Mouse (Mus musculus) intestine, embryonic 15.5 days (tissue): ENCODE data around the gene Tigd3. TPM values are rescaled to one million over a fixed set of nuclear protein-coding genes. Genes with fewer than 3 reads are reported as not detected.
A peak's percentile ranks its signal among the peaks of the same experiment; 100 is the strongest.

ENCODE experiments used
- ATAC-seq: fragments of 200-750 bp; cut with Nextera tagmentation; 2 replicates; pipeline ENCODE4 v1.8.0; 2017; ENCODE audit warnings: moderate TSS enrichment, moderate library complexity
- H3K27ac ChIP-seq: fragments of 300-500 bp; sonication (generic); 2 replicates; pipeline ENCODE4 v1.5.1; 2015; ENCODE audit warnings: mild to moderate bottlenecking, inconsistent platforms
- H3K27me3 ChIP-seq: fragments of 300-500 bp; sonication (generic); replicated peaks from 2 replicates; pipeline ENCODE4 v1.6.1; 2015; ENCODE audit warnings: inconsistent platforms
- H3K36me3 ChIP-seq: fragments of 300-500 bp; sonication (generic); 2 replicates; pipeline ENCODE4 v1.6.1; 2015; ENCODE audit warnings: inconsistent platforms
- H3K4me1 ChIP-seq: fragments of 300-500 bp; sonication (generic); replicated peaks from 2 replicates; pipeline ENCODE4 v1.6.1; 2015; ENCODE audit warnings: inconsistent platforms
- H3K4me2 ChIP-seq: fragments of 300-500 bp; sonication (generic); replicated peaks from 2 replicates; pipeline ENCODE4 v1.6.1; 2015; ENCODE audit warnings: mild to moderate bottlenecking, inconsistent platforms
- H3K4me3 ChIP-seq: fragments of 300-500 bp; sonication (generic); replicated peaks from 2 replicates; pipeline ENCODE4 v1.5.1; 2015; ENCODE audit warnings: inconsistent platforms
- H3K9ac ChIP-seq: fragments of 300-500 bp; sonication (generic); 2 replicates; pipeline ENCODE4 v1.6.1; 2015; ENCODE audit warnings: inconsistent platforms
- H3K9me3 ChIP-seq: fragments of 300-500 bp; sonication (generic); 2 replicates; pipeline ENCODE4 v1.6.1; 2016; ENCODE audit warnings: inconsistent platforms
- WGBS: fragments of 180-500 bp; shearing (Covaris S2); methylation state at CpG from one replicate; pipeline ENCODE4 v1.1.7; 2015; 5-methylcytosine and 5-hydroxymethylcytosine counted together
- polyA plus RNA-seq: library from polyadenylated mRNA; unstranded; fragments of >200 nt; fragmentation: Nextera tagmentation; extraction: Ambion mirVana; gene quantifications from 2 replicates; pipeline ENCODE4 v1.2.1, GENCODE M21; 2015

The Tigd3 gene
- polyA plus RNA-seq, 1 experiment from 2014 or later, result 2.7 TPM

DNA sequence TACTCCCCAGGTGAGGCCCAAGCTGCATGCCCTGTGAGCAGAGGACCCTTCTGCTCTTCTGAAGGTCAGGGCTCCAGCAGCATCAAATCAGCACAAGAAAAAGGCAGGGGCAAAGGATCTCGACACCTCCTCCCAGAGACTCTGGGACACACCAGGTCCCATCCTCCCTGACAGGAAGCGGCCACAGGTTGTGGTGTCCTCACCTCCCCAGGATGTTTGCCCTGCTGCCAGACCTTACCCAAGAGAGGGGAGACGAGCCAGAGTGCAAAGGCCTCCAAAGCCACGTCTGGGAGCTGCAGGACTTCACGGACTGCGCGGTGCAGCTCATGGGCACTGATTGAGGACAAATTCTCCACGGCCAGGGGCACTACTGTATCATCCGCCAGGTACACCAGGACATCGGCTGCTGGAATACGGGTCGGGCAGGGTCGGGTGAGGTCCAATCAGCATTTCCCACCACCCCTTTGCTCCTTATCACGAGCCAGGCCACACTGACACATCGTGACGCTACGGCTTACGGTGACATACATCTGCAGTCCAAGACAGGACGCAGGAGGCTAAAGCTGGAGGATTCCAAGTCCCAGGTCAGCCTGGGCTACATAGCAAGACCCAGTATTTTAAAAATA, 20.9 kb downstream of the Tigd3 start:
- peak overlapping the region; percentile 22; the same call in 1 of the 2 replicates for H3K4me2 ChIP-seq

DNA sequence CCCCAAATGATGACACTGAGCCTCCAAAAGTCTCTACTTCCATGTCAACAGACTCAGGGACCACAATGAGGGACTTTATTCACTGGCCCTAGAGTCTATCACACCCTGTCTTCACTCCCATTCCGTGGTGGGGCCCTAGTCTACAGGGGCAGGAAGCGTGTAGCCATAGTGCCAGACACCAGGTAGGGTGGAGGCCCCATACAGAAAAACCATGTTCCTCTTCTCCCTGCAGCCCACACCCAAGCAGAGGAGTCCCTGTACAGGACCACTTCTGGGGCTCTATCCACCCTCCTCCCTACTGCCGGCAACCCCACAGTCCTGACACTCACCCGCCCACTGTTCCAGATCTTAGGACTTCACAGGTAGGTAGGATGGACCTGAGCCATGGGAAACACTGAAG, 21.4 kb downstream of the Tigd3 start:
- 82% methylated on average over 4 of the region's 4 CpGs for WGBS
- Histone ChIP-seq H3K4me1 (peaks cover 43% of the 10 kb centered on the region), H3K36me3 (peaks cover 18% of the 10 kb centered on the region), H3K9ac (no peak overlapping the region), H3K4me2 (no peak overlapping the region), H3K4me3 (no peak overlapping the region), H3K9me3 (no peaks in the 10 kb centered on the region), H3K27ac (no peak overlapping the region), H3K27me3 (no peaks in the 10 kb centered on the region)
- ATAC-seq, result no peak

More for the DNA sequence above, 20.9 kb downstream of the Tigd3 start:
- Histone ChIP-seq H3K9me3 (no peaks in the 10 kb centered on the region), H3K36me3 (peaks cover 18% of the 10 kb centered on the region), H3K27me3 (no peaks in the 10 kb centered on the region), H3K27ac (no peak overlapping the region), H3K4me3 (no peak overlapping the region), H3K4me1 (peaks cover 44% of the 10 kb centered on the region), H3K9ac (no peak overlapping the region)
- ATAC-seq, result no peak
- WGBS, result 83% methylated on average over 19 of the region's 19 CpGs

DNA sequence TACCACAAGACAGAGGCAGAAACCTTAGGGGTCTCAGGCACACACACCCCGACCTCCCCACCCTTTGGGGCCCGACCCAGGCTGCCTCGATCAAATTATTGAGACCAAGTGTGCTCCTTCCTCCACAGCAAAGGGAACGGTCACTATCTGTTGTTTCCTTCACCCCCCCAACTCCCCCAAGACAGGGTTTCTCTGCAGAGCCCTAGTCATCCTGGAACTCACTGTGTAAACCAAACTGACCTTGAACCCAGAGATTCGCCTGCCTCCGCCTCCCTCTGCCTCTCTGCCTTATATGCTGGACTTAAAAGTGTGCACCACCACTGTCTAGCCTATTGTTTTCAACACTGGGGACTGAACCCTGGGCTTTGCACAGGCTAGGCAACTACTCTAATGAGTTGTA, 22.3 kb downstream of the Tigd3 start:
- Histone ChIP-seq H3K27me3 (no peaks in the 10 kb centered on the region), H3K9me3 (no peaks in the 10 kb centered on the region), H3K4me2 (peak overlapping the region; percentile 46), H3K36me3 (peaks cover 18% of the 10 kb centered on the region), H3K27ac (peak overlapping the region; percentile 67), H3K9ac (0 out of 2 replicates have a peak overlapping the region, but pooled peaks have one; percentile 20), H3K4me1 (peaks cover 43% of the 10 kb centered on the region), H3K4me3 (no peak overlapping the region)
- no peak for ATAC-seq
- 39% methylated on average over 6 of the region's 6 CpGs for WGBS

DNA sequence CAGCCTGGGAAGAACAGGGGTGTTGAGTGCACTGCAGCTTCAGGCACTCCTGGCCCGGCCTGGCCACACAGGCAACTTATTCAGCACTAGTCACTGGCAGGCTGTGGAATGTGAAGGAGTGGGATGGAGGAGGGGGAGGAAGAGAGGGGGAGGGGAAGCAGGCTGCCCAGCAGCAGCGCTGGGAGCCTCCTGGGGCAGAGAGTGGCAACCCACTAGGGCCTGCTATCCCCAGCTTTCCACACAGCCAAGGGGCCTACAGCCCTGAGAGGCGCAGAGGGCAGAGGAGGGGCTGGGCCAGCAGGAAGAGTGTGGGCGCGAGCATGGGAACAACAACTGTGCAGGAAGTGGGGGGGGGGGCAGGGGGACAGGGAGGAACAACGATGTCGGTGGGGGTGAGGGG, 22.7 kb downstream of the Tigd3 start:
- Histone ChIP-seq H3K9ac (0 out of 2 replicates have a peak overlapping the region, but pooled peaks have one; percentile 20), H3K27me3 (no peaks in the 10 kb centered on the region), H3K9me3 (no peaks in the 10 kb centered on the region), H3K36me3 (peaks cover 18% of the 10 kb centered on the region), H3K27ac (peak overlapping the region; percentile 67), H3K4me3 (no peak overlapping the region), H3K4me2 (peak overlapping the region; percentile 46), H3K4me1 (peaks cover 43% of the 10 kb centered on the region)
- 12% methylated on average over 7 of the region's 7 CpGs for WGBS
- ATAC-seq, result peak; percentile 38

DNA sequence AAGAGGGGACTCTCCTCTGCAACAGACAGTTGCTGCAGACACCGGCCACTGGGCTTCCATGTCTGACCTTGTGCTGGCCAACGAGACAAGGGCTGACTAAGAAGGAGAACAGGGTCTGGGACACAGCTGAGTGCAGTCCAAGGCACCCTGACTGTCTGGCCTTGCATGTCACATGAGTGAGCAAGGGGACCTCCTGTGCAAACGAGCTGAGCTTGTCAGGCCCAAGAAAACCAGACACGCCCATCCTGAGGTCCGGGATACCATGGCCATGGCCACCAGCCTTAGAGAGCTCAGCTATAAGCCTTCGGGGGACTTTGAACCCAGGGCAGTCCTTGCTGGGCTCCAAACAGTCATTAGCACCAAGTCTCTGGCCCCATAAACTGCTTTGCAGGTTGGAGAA, 25.9 kb downstream of the Tigd3 start:
- no peaks in the 10 kb centered on the region for H3K27me3 ChIP-seq
- no peak overlapping the region for H3K9ac ChIP-seq
- H3K27ac ChIP-seq, result 0 out of 2 replicates have a peak overlapping the region, but pooled peaks have one; percentile 13
- H3K9me3 ChIP-seq, result no peaks in the 10 kb centered on the region
- peak; percentile 67 for ATAC-seq
- WGBS, result 72% methylated on average over 6 of the region's 6 CpGs
- no peak overlapping the region for H3K4me2 ChIP-seq
- H3K36me3 ChIP-seq, result peaks cover 33% of the 10 kb centered on the region
- no peak overlapping the region for H3K4me3 ChIP-seq
- peaks cover 26% of the 10 kb centered on the region for H3K4me1 ChIP-seq

DNA sequence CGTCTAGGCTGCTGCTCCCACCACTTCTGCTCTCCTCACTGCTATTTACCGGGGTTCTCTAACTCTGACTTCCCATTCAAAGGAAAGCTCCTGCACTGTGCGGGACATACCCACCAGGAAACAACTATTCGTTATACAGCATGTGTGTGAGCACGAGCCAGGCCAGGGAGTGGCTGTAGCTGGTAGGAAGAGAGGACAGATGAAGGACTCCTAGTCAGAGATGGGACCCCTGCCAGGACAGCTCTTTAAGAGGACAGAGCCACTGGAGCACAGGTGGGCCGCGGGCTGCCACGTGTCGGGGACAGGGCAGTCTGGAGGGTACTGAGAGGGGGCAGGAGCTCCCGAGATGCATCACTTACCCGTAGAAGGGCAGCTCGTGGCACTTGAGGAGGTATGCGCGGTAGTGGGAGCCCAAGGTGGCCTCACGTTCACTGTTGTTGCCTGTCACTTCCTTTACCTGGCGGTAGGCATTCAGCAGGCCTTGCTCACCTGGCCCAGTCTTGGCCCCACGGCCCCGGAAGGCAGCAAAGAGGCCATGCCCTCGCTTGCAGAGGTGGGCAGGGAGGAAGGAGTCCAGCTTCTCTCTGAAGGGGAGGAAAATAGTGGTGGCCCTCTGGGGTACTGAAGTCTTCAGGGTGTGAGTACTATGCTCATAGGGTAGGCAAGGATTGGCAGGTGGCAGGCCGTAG, 29.1 kb downstream of the Tigd3 start:
- Histone ChIP-seq H3K27ac (no peak overlapping the region), H3K4me2 (no peak overlapping the region), H3K4me1 (peaks cover 4% of the 10 kb centered on the region; the same call in 1 of the 2 replicates), H3K36me3 (peaks cover 49% of the 10 kb centered on the region), H3K4me3 (no peak overlapping the region), H3K9me3 (no peaks in the 10 kb centered on the region), H3K27me3 (no peaks in the 10 kb centered on the region), H3K9ac (no peak overlapping the region)
- WGBS, result 90% methylated on average over 20 of the region's 20 CpGs
- no peak for ATAC-seq

DNA sequence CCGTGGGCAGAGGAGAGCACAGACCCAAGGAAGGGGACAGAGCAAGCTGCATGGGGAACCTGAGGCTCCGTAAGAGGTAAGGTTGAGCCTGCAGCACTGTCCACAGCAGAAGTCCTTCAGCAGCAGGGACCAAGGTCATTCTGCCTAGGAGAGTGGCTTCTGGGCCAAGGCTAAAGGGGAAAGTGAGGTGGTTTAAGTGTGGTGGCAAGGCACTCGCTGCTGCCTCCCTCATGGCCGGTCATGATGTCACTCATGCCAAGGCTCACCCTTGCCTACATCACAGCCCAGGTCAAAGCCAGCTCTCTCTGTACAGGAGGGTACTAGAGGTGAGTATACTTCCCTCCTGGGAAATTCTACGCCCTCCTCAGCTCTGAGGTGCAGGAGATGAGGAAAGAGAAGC, 30.2 kb downstream of the Tigd3 start:
- no peak overlapping the region for H3K4me2 ChIP-seq
- no peak overlapping the region for H3K9ac ChIP-seq
- no peak overlapping the region for H3K27ac ChIP-seq
- H3K4me1 ChIP-seq, result peaks cover 4% of the 10 kb centered on the region; the same call in 1 of the 2 replicates
- no peaks in the 10 kb centered on the region for H3K27me3 ChIP-seq
- 92% methylated on average over 5 of the region's 5 CpGs for WGBS
- no peak overlapping the region for H3K4me3 ChIP-seq
- no peak for ATAC-seq
- no peaks in the 10 kb centered on the region for H3K9me3 ChIP-seq
- H3K36me3 ChIP-seq, result peaks cover 45% of the 10 kb centered on the region

DNA sequence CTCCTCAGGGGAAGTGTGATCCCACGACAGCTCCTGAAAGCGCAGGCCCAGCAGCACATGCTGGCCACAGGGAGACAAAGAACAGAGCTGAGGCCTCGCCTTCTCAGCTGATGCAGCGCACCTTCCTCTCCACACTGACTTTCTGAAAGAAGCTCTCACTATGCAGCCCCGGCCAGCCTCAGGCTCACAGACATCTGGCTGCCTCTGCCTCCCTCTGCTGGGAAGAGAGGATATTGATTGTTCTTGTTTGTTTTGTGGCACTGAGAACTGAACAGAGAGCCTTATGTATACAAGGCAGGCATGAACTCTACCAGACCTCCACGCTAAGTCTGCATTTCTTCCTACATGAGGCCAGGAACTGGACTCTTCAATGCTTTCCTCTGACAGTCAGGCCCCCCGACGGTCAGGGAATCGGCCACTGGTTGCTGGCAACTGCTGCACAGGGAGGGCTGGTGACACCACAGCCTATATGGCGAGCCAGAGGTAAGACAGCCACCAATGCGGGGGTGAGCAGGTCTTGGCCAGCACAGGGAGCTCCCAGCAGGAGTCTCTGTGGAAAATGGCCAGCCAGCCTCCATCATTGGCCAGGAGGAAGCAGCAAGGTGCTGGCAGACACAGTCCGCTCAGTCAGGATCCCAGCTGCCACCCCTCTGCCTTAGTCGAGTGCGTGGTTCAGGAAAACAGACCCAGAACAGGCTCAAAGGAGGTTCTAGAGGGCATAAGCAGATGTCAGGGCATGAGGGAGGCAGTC, 31.4 kb downstream of the Tigd3 start:
- Histone ChIP-seq H3K4me1 (no peaks in the 10 kb centered on the region), H3K9me3 (no peaks in the 10 kb centered on the region), H3K27me3 (no peaks in the 10 kb centered on the region), H3K36me3 (peaks cover 49% of the 10 kb centered on the region), H3K9ac (no peak overlapping the region), H3K27ac (no peak overlapping the region), H3K4me3 (no peak overlapping the region), H3K4me2 (no peak overlapping the region)
- no peak for ATAC-seq
- WGBS, result 96% methylated on average over 14 of the region's 14 CpGs

DNA sequence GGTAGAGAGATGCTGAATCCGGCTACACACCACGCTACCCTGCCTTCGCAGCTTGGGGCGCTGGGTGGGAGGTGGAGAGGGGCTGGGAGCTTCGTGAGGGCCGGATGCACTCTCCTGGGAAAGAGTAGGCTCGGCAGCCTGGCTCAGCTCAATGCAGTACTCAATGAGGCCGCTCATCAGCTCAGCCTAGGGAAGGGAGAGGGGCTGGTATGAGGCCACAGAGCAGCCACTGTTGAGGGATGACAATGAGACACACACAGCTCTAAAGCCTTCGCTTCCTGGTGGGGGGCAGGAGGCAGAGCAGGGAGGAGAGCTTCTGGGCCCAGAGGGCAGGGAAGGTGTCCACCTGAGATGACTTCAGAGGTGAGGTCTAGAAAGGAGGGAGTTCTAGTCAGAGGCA, 37.3 kb downstream of the Tigd3 start:
- no peaks in the 10 kb centered on the region for H3K9me3 ChIP-seq
- WGBS, result 85% methylated on average over 9 of the region's 9 CpGs
- no peaks in the 10 kb centered on the region for H3K27me3 ChIP-seq
- no peak overlapping the region for H3K4me2 ChIP-seq
- no peak for ATAC-seq
- H3K36me3 ChIP-seq, result peaks cover 34% of the 10 kb centered on the region
- H3K9ac ChIP-seq, result no peak overlapping the region
- no peak overlapping the region for H3K4me3 ChIP-seq
- peaks cover 13% of the 10 kb centered on the region for H3K4me1 ChIP-seq
- no peak overlapping the region for H3K27ac ChIP-seq

DNA sequence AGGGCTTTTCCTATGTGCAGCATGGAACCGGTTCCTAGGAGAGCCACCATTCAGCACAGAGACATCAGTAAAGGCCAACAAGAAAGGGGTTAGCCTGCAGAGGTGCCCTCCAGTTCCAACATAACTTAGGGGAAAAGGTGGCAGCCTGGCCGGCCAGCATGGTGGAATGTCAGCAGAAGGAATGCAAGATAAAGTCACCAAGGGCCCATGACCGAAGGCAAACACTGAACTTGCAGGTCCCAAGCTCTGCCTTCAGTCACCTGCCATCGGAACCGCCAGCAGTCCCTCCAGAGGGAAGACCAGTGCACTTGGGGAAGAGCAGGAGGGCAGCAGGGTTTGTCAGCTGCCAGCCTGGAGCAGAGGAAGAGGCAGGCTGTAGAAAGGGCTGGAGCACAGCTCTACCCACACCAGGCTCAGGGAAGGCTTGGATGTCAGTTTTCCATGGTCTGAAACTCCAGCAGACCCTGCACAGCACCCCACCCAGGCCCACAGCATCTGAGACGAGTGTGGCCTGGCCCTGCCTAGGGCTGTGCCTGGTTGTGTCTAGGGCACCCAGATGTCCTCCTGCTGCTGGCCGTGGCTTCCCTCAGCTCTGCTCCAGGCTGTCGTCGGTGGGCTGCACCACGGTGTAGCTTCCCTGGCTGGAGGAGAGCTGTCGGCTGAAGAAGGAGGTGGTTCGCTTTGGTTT, 41.8 kb downstream of the Tigd3 start:
- Histone ChIP-seq H3K4me2 (peak overlapping the region; percentile 28; the same call in 1 of the 2 replicates), H3K27ac (peak overlapping the region; percentile 60), H3K4me1 (peaks cover 49% of the 10 kb centered on the region), H3K4me3 (no peak overlapping the region), H3K36me3 (peaks cover 14% of the 10 kb centered on the region), H3K9me3 (no peaks in the 10 kb centered on the region), H3K27me3 (no peaks in the 10 kb centered on the region), H3K9ac (no peak overlapping the region)
- 77% methylated on average over 12 of the region's 12 CpGs for WGBS
- no peak for ATAC-seq

DNA sequence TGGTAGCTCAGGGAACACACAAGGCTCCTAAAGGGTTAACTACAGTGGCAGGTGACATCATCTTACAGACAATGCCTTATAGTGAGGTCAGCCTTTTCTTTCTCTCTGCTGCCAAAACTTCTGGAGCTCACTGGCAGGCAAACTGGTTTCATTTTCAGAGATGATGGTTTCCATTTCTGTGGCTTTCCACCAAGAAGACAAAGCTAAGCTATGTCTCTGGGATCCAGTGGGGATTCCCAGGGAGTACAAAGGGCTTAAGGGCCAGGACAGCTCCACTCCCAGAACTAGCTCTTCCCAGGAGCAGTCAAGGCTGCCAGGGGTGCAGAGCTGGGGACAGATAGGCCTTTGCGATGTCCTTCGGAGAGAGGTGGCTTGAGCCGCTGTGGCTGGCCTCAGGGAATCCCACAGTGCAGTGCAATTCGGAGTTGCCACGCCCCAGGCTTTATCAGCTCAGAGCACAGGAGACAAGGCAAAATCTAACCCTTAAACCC, 42.4 kb downstream of the Tigd3 start:
- H3K4me1 ChIP-seq, result peaks cover 55% of the 10 kb centered on the region
- H3K27ac ChIP-seq, result peak overlapping the region; percentile 60
- no peak overlapping the region for H3K9ac ChIP-seq
- H3K9me3 ChIP-seq, result no peaks in the 10 kb centered on the region
- H3K36me3 ChIP-seq, result peaks cover 13% of the 10 kb centered on the region
- H3K4me2 ChIP-seq, result peak overlapping the region; percentile 28; the same call in 1 of the 2 replicates
- no peak overlapping the region for H3K4me3 ChIP-seq
- WGBS, result 47% methylated on average over 5 of the region's 5 CpGs
- no peaks in the 10 kb centered on the region for H3K27me3 ChIP-seq
- peak; percentile 16; the same call in 1 of the 2 replicates for ATAC-seq

DNA sequence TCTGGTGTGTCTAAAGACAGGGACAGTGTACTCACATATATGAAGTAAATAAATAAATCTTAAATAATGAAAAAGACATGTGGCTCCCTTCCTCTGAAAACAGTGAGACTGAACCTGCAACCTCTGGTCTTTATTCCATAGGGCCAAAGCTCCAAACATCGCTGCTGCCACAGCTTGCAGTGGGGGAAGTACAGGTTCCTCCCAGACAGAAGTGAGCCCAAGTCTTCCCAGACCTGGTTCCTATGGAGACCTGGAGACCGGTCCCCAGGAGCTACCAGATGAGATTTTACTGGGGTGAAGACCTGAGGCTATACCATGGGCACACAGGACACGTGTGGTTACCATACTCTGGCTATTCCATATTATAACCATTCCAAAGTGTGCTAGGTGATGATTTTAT, 43.1 kb downstream of the Tigd3 start:
- 89% methylated on average over 3 of the region's 3 CpGs for WGBS
- H3K4me3 ChIP-seq, result no peak overlapping the region
- no peak overlapping the region for H3K4me2 ChIP-seq
- no peak overlapping the region for H3K27ac ChIP-seq
- H3K4me1 ChIP-seq, result peaks cover 55% of the 10 kb centered on the region
- no peaks in the 10 kb centered on the region for H3K27me3 ChIP-seq
- H3K36me3 ChIP-seq, result peaks cover 6% of the 10 kb centered on the region; the same call in 1 of the 2 replicates
- H3K9ac ChIP-seq, result no peak overlapping the region
- H3K9me3 ChIP-seq, result no peaks in the 10 kb centered on the region
- no peak for ATAC-seq
